Mouse (Mus musculus) gastrocnemius, postnatal 36 days (tissue): ENCODE measurements at regions not wholly inside any gene's neighbourhood (a gene's known extent, or its start where the extent isn't known, plus 50 kb on each side); places are given as distances from the start of the nearest gene placed in this dataset.

Experiments used
- DNase-seq, 2 experiments: peaks; one replicate each; pipeline ENCODE4 v3.0.0; 2022
- intact Hi-C: fragments of 180-260 bp; cut with DNase I; formaldehyde crosslinking; loops from one replicate; pipeline ENCODE4 v1.15.1; 2025

DNA sequence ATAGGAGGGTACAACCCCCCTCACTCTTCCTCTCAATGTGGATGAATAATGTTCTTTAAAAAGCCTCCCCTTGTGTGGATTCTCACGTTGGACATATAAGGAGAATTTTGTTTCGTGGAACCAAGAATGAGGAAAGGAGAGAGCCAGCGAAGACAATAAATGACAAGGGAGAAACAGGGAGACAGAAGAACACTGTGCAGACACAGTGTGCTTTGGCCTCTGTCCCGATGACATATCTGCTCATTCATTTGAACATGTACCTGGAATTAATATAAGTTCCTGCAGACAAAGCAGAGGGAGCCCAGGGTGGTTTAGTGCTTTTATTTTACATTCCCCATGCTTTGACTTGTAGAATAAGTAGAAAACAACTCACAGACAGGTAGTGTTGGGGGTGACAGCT, 370.3 kb upstream of the Smarca2 start:
- intact Hi-C loops = no loop called here
- no peak for DNase-seq

DNA sequence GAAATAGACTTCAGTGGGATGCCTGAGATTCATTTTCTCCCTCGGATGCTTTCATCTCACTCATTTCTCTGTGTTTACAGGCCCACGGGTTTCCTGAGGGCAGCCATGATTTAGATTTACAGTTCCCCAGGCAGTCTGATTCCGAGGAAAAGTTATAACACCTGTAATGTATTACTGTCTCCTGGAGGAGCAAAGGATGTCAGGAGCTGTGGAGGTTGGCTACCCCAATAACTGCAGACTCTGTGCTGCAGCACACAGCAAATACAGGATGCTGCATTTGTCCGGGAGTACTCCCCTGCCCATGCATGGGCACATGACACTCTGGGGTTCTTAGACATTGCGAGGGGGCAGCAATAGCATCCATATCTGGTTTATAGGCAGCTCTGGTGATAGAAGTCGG, 360.8 kb upstream of the Smarca2 start:
- no peak for DNase-seq
- intact Hi-C loops = no loop called here

DNA sequence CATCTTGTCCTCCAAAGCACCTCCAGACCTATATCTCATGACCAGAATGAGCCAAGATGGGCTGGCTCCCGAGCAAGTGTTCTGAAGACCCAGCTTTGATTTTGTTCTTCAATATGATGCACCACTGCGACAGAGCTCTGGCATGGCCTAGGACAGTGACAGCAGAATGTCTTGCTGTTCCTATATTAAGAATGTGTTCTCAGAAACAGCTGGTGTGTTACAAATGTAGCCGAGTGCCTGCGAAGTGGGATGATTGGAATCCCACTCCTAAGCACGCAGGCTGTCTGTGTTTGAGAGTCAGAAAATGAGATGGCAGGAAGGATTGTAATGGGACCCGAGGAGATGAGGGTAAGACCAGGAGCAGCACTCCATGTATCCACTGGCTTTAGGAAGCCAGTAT, 355.1 kb upstream of the Smarca2 start:
- no peak for DNase-seq
- intact Hi-C loops = no loop called here

DNA sequence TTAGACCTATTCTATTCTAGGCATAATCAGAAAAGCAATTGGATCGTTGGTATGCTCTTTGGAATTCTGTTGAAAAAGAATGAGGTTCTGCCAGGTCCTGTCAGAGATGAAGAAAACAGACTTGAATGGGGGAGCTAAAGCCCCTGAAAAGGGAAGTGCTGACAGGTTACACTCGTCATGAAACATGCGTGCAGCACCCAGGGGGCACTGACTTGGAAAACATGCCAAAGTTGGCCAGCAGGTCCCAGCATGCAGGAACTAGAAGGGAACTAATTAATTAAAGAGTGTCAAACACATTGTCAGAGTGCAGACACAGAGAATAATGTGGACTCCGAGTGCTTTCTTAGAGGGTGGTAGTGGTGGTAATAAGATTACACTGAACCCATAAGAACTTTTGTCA, 346.2 kb upstream of the Smarca2 start:
- intact Hi-C loops = no loop called here
- no peak for DNase-seq

DNA sequence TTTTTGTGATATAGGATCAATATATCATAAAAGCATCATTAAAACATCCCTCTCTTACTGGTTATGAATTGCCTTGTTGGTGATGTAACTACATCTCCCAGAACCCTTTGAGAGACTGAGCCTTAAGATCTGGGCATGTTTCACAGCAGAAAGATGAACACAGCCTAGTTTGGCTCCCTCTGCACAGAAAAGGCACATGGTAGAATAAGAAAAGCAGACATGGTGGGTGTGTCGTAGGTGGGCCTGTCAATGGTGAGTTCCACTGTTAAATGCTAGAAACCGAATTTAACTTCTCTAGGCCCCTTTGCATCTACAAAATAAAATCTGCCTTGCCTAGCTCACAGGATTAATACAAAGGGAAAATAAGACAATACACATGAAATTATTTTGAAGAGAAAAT, 343.3 kb upstream of the Smarca2 start:
- intact Hi-C loops = no loop called here
- no peak for DNase-seq

DNA sequence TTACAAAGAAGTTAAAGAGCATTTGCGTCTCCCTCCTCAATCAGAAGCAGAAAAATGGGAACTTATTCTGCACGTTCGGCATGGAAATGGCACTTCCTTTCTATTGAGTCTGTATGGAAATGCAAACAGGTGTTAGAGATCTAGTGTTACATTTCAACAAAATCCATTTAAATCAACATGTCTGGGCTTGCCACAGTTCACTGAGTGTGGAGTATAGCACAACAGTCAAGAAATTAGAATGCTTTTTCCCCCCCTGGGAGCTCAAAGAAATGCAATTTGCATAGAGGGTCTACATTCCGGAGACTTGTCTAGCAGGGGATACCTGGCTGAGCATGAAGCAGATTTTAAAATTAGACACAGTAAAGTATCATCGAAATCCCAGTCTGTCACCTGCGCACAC, 308.5 kb upstream of the Smarca2 start:
- intact Hi-C loops = no loop called here
- no peak for DNase-seq

DNA sequence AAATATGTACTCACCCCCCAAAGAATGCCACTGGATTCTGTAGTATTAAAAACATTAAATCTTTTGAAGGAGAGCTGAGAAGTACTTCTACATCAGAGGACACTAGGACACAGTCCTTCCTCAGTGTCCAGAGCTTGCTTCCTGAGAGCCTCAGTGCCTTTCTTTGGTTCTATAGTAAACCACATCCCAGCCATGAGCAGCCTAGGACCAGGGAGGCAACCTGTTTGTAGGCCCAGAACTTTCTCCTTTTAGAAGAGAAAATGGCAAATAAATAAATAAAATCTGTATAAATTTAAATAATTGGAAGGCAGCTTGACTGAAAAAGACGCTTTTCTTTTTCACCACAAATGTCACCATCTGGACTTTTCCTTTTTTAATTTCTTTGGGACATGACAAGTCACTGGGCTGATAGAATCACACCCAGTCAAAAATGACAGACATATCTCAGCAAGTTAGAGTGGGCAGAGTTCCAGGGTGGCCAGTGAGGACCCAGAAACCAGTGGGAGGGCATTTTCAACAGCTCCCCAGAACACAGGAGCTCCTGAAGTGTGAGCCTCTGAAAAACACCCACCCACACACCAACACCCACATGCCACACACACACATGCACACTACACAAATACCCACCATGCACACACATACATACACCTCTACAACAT, 296.2 kb upstream of the Smarca2 start:
- intact Hi-C loops = no loop called here
- DNase-seq = no peak

DNA sequence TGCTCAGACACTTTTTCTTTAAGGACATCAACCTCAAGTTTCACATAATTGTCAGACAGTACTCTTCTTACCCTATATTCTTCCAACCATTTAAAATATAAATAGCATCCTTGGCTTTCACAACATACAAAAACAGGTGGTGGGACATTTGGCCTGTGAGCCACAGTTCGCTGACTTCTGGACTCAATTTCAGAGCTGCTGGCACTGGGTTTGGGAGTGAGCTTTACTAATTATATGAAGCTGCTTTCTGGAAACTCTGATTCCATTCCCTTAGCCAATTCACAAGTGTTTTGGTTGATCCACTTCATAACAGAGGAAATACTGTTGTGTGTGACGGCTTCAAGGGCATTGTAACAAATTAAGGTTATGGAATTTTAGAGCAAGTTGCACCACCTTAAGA, 285.9 kb upstream of the Smarca2 start:
- intact Hi-C loops = no loop called here
- no peak for DNase-seq

DNA sequence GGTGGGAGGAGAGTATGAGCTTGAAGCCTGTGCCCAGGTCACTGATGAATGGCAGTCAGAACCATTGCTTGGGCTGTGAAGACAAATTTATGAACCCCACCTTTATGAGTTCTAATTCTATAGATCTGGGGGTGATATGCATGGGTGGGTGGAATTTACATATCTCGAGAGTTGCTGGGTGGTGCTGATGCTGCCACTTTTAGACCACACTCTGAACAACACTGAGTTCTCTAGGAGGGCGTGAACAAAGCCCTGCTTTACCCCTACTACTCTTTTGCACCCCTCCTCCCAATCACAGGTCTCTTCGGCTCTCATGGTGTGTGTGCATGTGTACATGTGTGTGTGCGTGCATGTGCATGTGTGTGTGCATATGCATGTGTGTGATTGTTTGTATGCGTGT, 281.2 kb upstream of the Smarca2 start:
- no peak for DNase-seq
- intact Hi-C loops = no loop called here

DNA sequence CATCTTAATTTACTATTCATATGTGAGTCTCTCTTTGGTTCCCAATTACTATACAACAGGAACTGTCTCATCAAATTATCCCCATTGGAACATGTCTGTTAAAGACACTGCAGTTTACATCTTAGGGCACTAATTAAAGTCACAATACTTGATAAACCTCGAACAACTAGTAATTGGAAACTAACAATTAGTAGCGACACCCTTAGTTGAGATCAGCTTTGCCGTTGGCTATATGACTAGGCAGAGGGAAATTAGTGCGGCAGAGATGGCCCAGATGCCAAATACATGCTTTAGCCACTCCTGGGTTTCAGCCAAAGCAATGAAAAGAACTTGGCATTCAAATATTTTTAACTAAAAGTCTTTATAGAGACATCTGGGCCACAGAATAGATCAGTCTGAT, 265.7 kb upstream of the Smarca2 start:
- intact Hi-C loops = no loop called here

DNA sequence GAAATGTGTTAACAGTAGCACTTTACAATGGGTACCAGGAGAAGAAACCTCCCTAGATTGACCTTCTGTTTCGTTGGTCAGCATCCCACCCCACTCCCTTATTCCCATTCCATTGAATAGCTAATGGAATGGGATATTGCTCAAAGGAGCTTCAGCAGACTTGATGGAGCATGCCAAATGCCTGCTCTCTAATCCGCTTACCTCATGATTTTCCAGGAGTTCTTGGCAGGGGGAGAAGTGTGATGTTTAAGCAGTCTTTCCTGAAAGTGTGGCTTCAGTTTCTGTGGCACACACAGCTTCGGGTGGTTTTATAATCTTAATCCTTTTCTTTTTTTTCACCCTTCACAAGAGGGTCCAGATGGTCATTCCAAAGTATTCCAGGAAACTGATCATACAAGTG, 264.7 kb upstream of the Smarca2 start:
- intact Hi-C loops = no loop called here
- no peak for DNase-seq

More for the DNA sequence above, 265.7 kb upstream of the Smarca2 start:
- no peak for DNase-seq

DNA sequence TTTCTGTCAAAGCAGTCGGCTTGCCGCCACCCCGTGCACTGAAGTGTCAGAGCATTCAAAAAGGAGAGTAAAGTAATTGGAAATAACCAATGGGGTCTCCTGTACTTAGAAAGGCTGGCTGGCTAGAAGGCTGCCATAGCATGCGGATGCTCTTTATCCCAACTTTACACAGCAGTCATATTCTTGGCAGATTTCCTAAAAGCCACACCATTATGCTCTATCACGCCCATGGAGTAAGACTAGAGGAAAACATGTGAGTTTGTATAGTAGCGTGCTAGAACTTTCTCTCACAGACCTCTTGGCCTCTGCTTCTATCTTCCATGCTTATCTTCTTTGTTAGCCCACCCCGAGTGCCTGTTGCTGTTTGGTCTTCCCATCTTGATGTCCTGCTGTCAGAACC, 249.8 kb upstream of the Smarca2 start:
- DNase-seq = no peak
- intact Hi-C loops = no loop called here

DNA sequence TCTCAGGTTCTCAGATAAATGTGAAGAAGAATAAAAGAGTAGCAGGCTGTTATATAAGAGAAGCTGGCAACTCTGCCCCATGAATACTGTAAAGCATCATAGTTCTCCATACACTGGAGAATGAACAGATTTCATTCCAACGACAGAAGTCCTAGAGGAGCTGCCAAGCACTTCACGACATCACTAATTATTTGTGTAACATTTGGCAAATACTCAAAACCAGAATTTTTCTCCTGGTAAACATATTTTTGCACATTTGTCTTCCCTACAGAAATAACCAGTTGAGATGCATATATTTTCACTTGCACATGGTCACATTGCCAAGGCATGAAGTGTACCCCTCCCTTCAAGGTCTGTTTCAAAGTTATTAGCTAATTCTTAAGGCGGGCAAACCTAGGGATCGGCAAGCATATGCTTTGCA, 220.9 kb upstream of the Smarca2 start:
- DNase-seq = no peak
- intact Hi-C loops = no loop called here

DNA sequence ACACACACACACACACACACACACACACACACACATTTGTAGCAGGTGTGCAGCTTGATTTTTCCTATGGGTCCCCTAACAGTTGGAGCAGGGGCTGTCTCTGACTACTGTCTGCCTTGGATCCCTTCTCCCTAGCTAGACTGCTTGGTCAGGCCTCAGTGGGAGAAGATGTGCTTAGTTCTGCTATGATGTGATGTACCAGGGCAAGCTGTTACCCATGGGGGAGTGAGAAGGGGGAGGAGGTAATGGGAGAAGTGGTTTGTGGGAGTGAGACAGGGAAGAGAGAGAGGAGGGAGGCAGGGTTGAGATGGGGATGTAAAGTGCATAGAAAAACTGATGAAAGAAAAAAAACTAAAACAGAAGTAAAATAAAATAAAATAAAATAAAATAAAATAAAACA, 218.8 kb upstream of the Smarca2 start:
- no peak for DNase-seq
- intact Hi-C loops = no loop called here

DNA sequence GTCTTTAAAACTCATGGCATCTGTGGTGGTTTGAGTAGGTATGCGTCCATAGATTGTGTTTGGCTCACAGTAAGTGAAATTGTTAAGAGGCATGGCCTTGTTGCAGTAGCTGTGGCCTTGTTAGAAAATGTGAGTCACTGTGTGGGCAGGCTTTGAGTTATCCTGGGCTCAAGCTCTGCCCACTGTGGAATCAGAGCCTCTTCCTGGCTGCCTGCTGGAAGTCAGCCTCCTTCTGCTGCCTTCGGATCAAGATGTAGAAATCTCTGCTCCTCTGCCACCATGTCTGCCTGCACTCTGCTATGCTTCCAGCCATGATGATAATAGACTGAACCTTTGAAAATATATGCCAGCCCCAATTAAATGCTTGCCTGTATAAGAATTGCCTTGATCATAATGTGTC, 192.2 kb upstream of the Smarca2 start:
- no peak for DNase-seq
- intact Hi-C loops = no loop called here

DNA sequence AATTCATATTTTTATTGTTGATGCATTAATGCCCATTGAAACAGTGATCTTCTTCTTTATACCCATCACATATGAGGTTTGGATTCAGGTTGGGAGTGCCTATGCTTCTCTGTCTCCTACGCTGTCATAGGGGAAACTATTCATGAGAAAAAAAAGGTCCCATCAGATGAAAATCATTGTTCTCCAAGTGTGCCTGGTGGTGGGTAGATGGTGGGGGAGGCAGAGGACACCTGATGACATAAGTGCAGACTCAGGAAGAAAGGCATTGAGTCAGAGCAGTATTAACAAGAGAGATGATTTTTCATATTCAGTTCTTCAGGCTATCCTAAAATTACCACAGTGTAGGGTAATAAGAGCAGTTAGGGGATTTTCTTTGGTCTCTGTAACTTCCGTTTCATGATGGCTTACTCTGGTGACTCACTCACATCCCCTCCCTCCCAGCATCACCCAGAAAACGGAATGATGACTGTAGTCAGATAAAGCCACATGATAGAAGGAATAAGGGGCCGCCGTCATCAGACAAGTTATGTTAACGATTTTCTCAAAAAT, 190.3 kb upstream of the Smarca2 start:
- intact Hi-C loops = no loop called here

DNA sequence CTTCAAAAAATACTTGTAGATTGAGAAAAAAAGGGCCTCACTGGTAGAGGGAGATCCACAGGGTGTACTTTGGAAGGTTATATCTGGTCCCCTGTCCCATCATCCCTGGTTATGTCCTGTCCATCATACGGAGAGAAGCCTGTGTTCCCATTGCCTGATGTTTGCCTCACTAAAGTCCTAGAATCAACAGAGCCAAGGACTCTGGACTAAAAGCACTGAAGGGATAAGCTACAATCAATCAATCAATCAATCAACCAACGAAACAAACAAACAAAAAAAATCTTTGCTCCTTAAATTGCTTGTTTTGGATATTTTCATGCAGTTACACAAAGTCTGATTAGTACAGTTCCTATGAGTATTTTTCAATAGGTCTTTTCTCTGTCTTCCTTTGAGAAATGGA, 185.1 kb upstream of the Smarca2 start:
- no peak for DNase-seq
- intact Hi-C loops = no loop called here

More for the DNA sequence above, 190.3 kb upstream of the Smarca2 start:
- DNase-seq = no peak

DNA sequence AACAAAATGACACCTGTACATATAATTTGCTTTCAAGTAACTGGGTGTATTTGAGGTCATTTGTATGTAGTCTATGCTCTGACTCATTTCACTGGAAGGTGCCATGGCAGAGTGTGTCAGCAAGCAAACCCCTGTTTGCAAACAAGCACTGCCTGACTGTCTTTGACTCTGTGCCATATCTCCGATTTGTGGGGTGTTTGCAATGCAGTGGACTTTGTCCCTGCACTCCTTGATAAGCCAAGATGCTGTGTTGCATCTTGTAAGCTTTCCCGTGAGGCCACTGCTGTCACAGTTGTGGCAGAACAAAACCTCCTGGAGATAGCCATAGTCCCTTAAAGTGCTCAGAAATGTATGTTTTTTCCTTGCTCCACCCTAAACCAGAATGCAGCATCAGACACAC, 165.7 kb upstream of the Smarca2 start:
- DNase-seq = no peak
- intact Hi-C loops = no loop called here

DNA sequence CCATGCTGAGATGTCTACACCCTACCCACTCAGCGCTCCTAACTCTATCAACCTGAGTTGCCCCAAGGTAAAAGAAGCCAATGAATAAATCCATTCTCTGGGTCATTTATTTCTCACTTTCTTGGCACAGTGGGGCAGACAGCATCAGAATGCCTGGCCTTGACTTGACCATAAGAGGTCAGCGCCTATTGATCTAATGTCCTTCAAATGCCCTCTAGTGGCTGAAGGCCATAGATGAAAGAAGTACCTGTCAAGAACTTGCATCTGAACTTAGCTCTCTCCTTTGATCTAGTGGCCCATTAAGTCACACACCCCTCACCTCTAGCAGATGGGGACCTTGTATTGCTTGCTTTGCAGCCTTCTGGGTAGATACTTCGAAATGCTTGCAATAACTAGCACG, 159.5 kb upstream of the Smarca2 start:
- intact Hi-C loops = no loop called here
- DNase-seq = no peak

DNA sequence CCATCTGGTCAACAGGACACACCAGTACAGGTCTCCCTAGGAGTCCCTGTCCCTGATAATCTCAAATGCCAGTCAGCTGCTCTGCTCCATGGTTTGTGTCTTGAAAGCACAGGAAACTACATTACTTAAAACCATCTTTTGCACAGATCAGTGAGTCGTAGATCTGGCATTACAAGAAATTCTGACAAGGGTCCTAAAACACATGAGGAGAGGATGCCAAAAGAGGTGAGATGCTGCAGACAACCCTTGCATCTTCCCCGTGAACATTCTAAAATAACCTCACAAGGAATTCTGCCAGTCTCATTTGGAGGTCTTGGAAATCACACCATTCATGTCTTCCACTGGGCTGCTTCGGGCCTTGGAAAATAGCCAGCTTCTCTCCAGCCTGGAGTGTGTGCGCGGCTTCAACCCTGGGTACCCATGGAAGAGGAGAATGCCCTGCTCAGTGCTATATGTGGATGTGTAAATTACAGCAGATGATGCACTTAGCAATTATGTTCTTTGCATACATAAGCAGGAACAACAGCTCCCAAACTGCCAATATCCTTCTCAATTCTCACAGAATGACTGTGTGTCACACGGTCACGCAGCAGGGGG, 157.3 kb upstream of the Smarca2 start:
- no peak for DNase-seq
- intact Hi-C loops = no loop called here

DNA sequence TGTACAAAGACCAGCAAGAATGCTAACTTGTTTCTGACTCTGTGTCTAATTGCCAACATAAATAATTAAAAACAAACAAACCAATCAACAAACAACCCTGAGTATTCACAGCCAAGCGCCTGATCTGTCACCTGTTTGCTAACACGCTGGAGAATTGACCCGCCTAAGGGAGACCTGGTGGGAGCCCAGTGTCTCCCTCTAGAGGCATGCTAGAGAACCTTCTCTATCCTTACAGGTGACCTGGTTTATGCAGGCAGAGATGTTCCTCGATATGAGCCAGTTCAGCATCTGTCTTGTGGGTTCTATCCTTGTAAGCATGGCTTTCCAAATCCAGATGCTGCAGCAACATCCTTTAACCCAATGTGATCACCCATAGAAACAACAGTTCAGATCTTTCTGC, 143.1 kb upstream of the Smarca2 start:
- DNase-seq = no peak
- intact Hi-C loops = no loop called here

DNA sequence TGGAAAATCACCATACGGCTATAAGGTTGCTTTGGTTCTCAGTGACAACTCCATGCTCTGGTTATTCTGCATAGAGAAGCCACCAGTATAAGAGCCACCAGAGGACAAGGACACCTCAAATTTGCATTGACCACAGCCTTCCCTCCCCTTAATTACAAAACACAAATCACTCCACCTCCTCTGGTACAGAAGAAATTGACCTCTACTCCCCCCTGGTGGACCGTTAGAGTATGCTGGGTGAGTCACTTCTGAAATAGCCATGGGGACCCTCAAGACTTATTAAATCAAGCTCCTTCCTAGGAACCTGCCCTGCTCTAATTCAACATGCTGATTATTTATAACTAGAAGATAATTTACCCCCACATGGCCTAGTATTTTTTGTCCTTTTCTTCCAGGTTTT, 139.6 kb upstream of the Smarca2 start:
- intact Hi-C loops = no loop called here
- DNase-seq = no peak

DNA sequence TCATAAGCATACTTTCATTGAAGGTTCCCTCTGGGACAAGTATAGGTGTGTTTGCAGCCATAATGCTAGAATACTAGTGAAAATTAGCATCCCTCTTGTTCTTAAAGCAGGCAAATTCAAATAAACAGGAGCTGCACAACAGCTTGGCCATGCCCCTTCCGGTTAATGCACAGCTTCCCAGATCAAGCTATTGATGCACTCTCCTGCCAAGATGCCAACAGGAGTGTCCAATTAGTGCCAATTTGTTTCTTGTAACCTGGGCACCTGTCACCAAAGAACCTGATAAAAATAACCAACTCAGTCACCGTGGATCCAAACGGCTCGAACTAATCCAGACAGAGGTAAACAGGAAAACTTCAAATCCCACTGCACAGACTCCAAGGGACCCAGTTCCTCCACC, 138.6 kb upstream of the Smarca2 start:
- no peak for DNase-seq
- intact Hi-C loops = no loop called here
